Mouse (Mus musculus): Measurements from ENCODE around the gene Med31. TPM values are rescaled to one million over a fixed set of nuclear protein-coding genes. Genes with fewer than 3 reads are reported as not detected.

Med31 gene
- 31.6 TPM for polyA plus RNA-seq (2015; fragmentation: Illumina TruSeq; extraction: RNeasy Lipid Tissue Mini Kit (QIAGEN cat#74804); ENCODE audit: low read depth, low replicate concordance)

GRCm38 (mm10) chr11:72215410-72215797 is at the start of gene Med31:
Med31 (minus strand) TSS chr11:72215592.

GRCm38 (mm10) chr11:72207204-72207833 is 8.1 kb downstream of the Med31 start, which contains the start of the genes 4933427D14Rik and Txndc17:
4933427D14Rik (minus strand) TSS chr11:72207459.
Txndc17 (plus strand) TSS chr11:72207547.

GRCm38 (mm10) chr11:72206341-72207203 is 8.8 kb downstream of the Med31 start, which contains the start of gene Gm43951:
Gm43951 (minus strand) TSS chr11:72206840.

Other genes starting within 250 kb of the Med31 start
- gene Aipl1, start 178.1 kb downstream of the Med31 start, polyA plus RNA-seq (2015; fragmentation: Illumina TruSeq; extraction: RNeasy Lipid Tissue Mini Kit (QIAGEN cat#74804); ENCODE audit: low read depth, low replicate concordance) = not detected
- gene Pimreg, start 173.6 kb downstream of the Med31 start, polyA plus RNA-seq (2015; fragmentation: Illumina TruSeq; extraction: RNeasy Lipid Tissue Mini Kit (QIAGEN cat#74804); ENCODE audit: low read depth, low replicate concordance) = 0.51 TPM
- 35.2 TPM for gene Pitpnm3, start 79.8 kb downstream of the Med31 start, polyA plus RNA-seq (2015; fragmentation: Illumina TruSeq; extraction: RNeasy Lipid Tissue Mini Kit (QIAGEN cat#74804); ENCODE audit: low read depth, low replicate concordance)
- gene Gm43951, start 8.8 kb downstream of the Med31 start, polyA plus RNA-seq (2015; fragmentation: Illumina TruSeq; extraction: RNeasy Lipid Tissue Mini Kit (QIAGEN cat#74804); ENCODE audit: low read depth, low replicate concordance) = 5.2 TPM
- 15.1 TPM for gene 4933427D14Rik, start 8.1 kb downstream of the Med31 start, polyA plus RNA-seq (2015; fragmentation: Illumina TruSeq; extraction: RNeasy Lipid Tissue Mini Kit (QIAGEN cat#74804); ENCODE audit: low read depth, low replicate concordance)
- 74.5 TPM for gene Txndc17, start 8.0 kb downstream of the Med31 start, polyA plus RNA-seq (2015; fragmentation: Illumina TruSeq; extraction: RNeasy Lipid Tissue Mini Kit (QIAGEN cat#74804); ENCODE audit: low read depth, low replicate concordance)
- 9.1 TPM for gene Slc13a5, start 51.6 kb upstream of the Med31 start, polyA plus RNA-seq (2015; fragmentation: Illumina TruSeq; extraction: RNeasy Lipid Tissue Mini Kit (QIAGEN cat#74804); ENCODE audit: low read depth, low replicate concordance)
- 15.3 TPM for gene Xaf1, start 86.0 kb upstream of the Med31 start, polyA plus RNA-seq (2015; fragmentation: Illumina TruSeq; extraction: RNeasy Lipid Tissue Mini Kit (QIAGEN cat#74804); ENCODE audit: low read depth, low replicate concordance)
- gene Fbxo39, start 98.9 kb upstream of the Med31 start, polyA plus RNA-seq (2015; fragmentation: Illumina TruSeq; extraction: RNeasy Lipid Tissue Mini Kit (QIAGEN cat#74804); ENCODE audit: low read depth, low replicate concordance) = not detected
- 5.1 TPM for gene Tekt1, start 146.8 kb upstream of the Med31 start, polyA plus RNA-seq (2015; fragmentation: Illumina TruSeq; extraction: RNeasy Lipid Tissue Mini Kit (QIAGEN cat#74804); ENCODE audit: low read depth, low replicate concordance)
- 0.65 TPM for gene Smtnl2, start 196.1 kb upstream of the Med31 start, polyA plus RNA-seq (2015; fragmentation: Illumina TruSeq; extraction: RNeasy Lipid Tissue Mini Kit (QIAGEN cat#74804); ENCODE audit: low read depth, low replicate concordance)
- gene Ggt6, start 219.9 kb upstream of the Med31 start, polyA plus RNA-seq (2015; fragmentation: Illumina TruSeq; extraction: RNeasy Lipid Tissue Mini Kit (QIAGEN cat#74804); ENCODE audit: low read depth, low replicate concordance) = not detected
- gene Mybbp1a, start 225.8 kb upstream of the Med31 start, polyA plus RNA-seq (2015; fragmentation: Illumina TruSeq; extraction: RNeasy Lipid Tissue Mini Kit (QIAGEN cat#74804); ENCODE audit: low read depth, low replicate concordance) = 35.8 TPM